Comparison of ENCODE assay signal across 8 mouse cellular contexts in genomic region chr9:85843031-85843890, GRCm38 (mm10). TPM values are rescaled to one million over a fixed set of nuclear protein-coding genes. Genes with fewer than 3 reads are reported as not detected.
DNase-seq lines count a peak whose midpoint lies in the region; ATAC-seq and TF ChIP-seq lines count a peak whose summit lies in the region.

No protein-coding gene starts in this region.

- H3K27me3 ChIP-seq in E14TG2a.4 (ENCODE audit: insufficient read depth, low read length): peaks cover 60% of the 10 kb centered on the region
- peaks cover 16% of the 10 kb centered on the region for H3K27me3 ChIP-seq in embryonic facial prominence, embryonic 13.5 days
- H3K27me3 ChIP-seq in heart, embryonic 13.5 days (replicated peaks): peaks cover 29% of the 10 kb centered on the region
- H3K27me3 ChIP-seq in kidney, embryonic 15.5 days: peaks cover 14% of the 10 kb centered on the region

- H3K36me3 ChIP-seq in E14TG2a.4 (ENCODE audit: insufficient read depth, low read length): peaks cover 5% of the 10 kb centered on the region; the same call in 1 of the 2 replicates
- peaks cover 7% of the 10 kb centered on the region for H3K36me3 ChIP-seq in embryonic facial prominence, embryonic 13.5 days
- H3K36me3 ChIP-seq in heart, embryonic 13.5 days: peaks cover 6% of the 10 kb centered on the region
- H3K36me3 ChIP-seq in kidney, embryonic 15.5 days: peaks cover 7% of the 10 kb centered on the region; the same call in 1 of the 2 replicates

- 0 out of 2 replicates have a peak, but pooled peaks cover 3% of the 10 kb centered on the region for H3K9me3 ChIP-seq in E14TG2a.4 (ENCODE audit: low read length)
- H3K9me3 ChIP-seq in embryonic facial prominence, embryonic 13.5 days: no peaks in the 10 kb centered on the region
- no peaks in the 10 kb centered on the region for H3K9me3 ChIP-seq in heart, embryonic 13.5 days
- H3K9me3 ChIP-seq in kidney, embryonic 15.5 days (replicated peaks): no peaks in the 10 kb centered on the region

- H3K9ac ChIP-seq in embryonic facial prominence, embryonic 13.5 days: peak overlapping the region; percentile 81
- peak overlapping the region; percentile 85 for H3K9ac ChIP-seq in heart, embryonic 13.5 days
- H3K9ac ChIP-seq in kidney, embryonic 15.5 days: peak overlapping the region; percentile 72

- WGBS in embryonic facial prominence, embryonic 13.5 days: under 1% methylated on average over 59 of the region's 65 CpGs
- under 1% methylated on average over 56 of the region's 65 CpGs for WGBS in heart, embryonic 13.5 days
- WGBS in kidney, embryonic 15.5 days: under 1% methylated on average over 59 of the region's 65 CpGs

- no peak for TF ChIP-seq CTCF in E14TG2a.4 (conservative IDR thresholded peaks at IDR 0.05; ENCODE audit: low read length)

- peak overlapping the region; percentile 95 for H3K27ac ChIP-seq in embryonic facial prominence, embryonic 13.5 days
- peak overlapping the region; percentile 79 for H3K27ac ChIP-seq in heart, embryonic 13.5 days (replicated peaks)
- peak overlapping the region; percentile 96 for H3K27ac ChIP-seq in kidney, embryonic 15.5 days

- DNase-seq in adrenal gland, adult 2 months: peak; percentile 74
- DNase-seq in lung, postnatal 14 days: peak; percentile 55
- DNase-seq in retina, postnatal 1 day: peak; percentile 74
- no peak for DNase-seq in B cell, adult 2 months

- peaks cover 16% of the 10 kb centered on the region for H3K4me1 ChIP-seq in E14TG2a.4 (replicated peaks; ENCODE audit: low read depth, low read length)
- H3K4me1 ChIP-seq in embryonic facial prominence, embryonic 13.5 days: peaks cover 17% of the 10 kb centered on the region
- peaks cover 10% of the 10 kb centered on the region for H3K4me1 ChIP-seq in heart, embryonic 13.5 days
- peaks cover 17% of the 10 kb centered on the region for H3K4me1 ChIP-seq in kidney, embryonic 15.5 days

- H3K4me3 ChIP-seq in E14TG2a.4 (replicated peaks; ENCODE audit: low read length): peak overlapping the region; percentile 87
- H3K4me3 ChIP-seq in embryonic facial prominence, embryonic 13.5 days: peak overlapping the region; percentile 69
- peak overlapping the region; percentile 78 for H3K4me3 ChIP-seq in heart, embryonic 13.5 days
- H3K4me3 ChIP-seq in kidney, embryonic 15.5 days (replicated peaks): peak overlapping the region; percentile 73

- H3K4me2 ChIP-seq in embryonic facial prominence, embryonic 13.5 days: peak overlapping the region; percentile 92
- H3K4me2 ChIP-seq in heart, embryonic 13.5 days: peak overlapping the region; percentile 85
- peak overlapping the region; percentile 97 for H3K4me2 ChIP-seq in kidney, embryonic 15.5 days

- peak; percentile 77 for ATAC-seq in embryonic facial prominence, embryonic 13.5 days (ENCODE audit: insufficient number of reproducible peaks, insufficient read depth, low FRiP score, low TSS enrichment, low read depth)
- ATAC-seq in heart, embryonic 13.5 days (ENCODE audit: extremely low read depth, insufficient number of reproducible peaks, low FRiP score, low TSS enrichment): peak; percentile 37; the same call in 1 of the 2 replicates
- peak; percentile 68 for ATAC-seq in kidney, embryonic 15.5 days (replicated peaks; ENCODE audit: low FRiP score)

RNA-seq across cellular contexts. Expression of gene Tpbg, which starts 1.1 kb away (rescaled TPM):
- total RNA-seq in adrenal gland, adult 2 months (2021): 1 to 10 TPM; 1.0 to 1.7 TPM
- polyA plus RNA-seq in adrenal gland, adult 2 months (2012; rRNA removed): 1.9 and 2.4 TPM in 2 replicates
- polyA plus RNA-seq in embryonic facial prominence, embryonic 13.5 days (2015; fragmentation: Nextera tagmentation; extraction: Ambion mirVana): 25.6 and 26.6 TPM in 2 replicates
- polyA plus RNA-seq in heart, embryonic 13.5 days (2015; fragmentation: Nextera tagmentation; extraction: Ambion mirVana): 4.0 and 6.0 TPM in 2 replicates
- polyA plus RNA-seq in kidney, embryonic 15.5 days (2015; fragmentation: Nextera tagmentation; extraction: Ambion mirVana): 25.5 and 25.7 TPM in 2 replicates

Comparison
In these comparisons a context has a peak if more than half of its experiments do, and no peak if none do; other contexts are left out.
1. DNase-seq: peak in adrenal gland, adult 2 months (single experiment), lung, postnatal 14 days (single experiment) and retina, postnatal 1 day (single experiment); none in B cell, adult 2 months (0 of 2).
2. Peak in every context shown above with its lines, with median percentiles within 50 percentile points of each other: H3K4me3 ChIP-seq, ATAC-seq, H3K27ac ChIP-seq, H3K4me2 ChIP-seq and H3K9ac ChIP-seq.